Mouse (Mus musculus) cortical plate, adult 2 months (tissue): ENCODE measurements around the gene Stx6.

Experiments
- CTCF ChIP-seq: fragments of 200-500 bp; IDR thresholded peaks from 2 replicates; pipeline ENCODE4 v1.5.1; 2011; ENCODE audit warnings: mild to moderate bottlenecking, control low read depth, low read length; ENCODE audit not compliant: insufficient read depth; ENCODE audit errors: extremely low read depth
- POLR2A ChIP-seq: fragments of 200-500 bp; IDR thresholded peaks from 2 replicates; pipeline ENCODE4 v1.6.1; 2011; ENCODE audit warnings: mild to moderate bottlenecking, low read length, control low read depth; ENCODE audit not compliant: insufficient read depth; ENCODE audit errors: extremely low read depth

GRCm38 (mm10) chr1:155199522-155199921 is 41.0 kb downstream of the Stx6 start:
- TF ChIP-seq CTCF (no peak), POLR2A (no peak)
